Mouse (Mus musculus): ENCODE measurements at regions not wholly inside any gene's neighbourhood (a gene's known extent, or its start where the extent isn't known, plus 50 kb on each side); places are given as distances from the start of the nearest gene placed in this dataset.

DNA sequence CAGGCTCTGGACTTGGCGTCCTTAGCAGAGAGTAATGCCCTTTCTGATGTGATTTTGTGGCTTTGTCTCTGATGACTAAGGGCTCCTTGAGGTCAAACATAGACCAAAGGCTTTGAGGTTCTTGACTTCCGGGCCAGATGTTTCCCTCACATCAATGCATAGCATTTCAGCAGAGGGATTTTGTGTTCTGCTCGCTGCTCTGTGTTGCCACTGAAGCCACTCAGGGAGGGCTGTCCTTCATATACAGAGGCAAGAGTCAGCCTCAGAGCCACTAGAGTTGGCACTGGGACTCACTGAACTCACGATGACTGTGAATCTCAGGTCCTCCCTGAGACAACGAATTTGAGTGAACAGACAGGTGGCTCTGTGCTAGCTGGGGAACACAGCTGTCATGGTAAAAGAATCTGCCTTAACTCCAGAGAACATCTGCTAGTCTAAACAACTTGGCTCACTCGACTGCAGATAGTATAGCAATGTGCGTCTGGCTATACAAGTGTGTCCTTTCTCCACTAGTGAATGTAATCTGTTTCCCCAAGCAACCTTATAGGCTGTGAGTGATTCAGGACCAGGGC lies 74.3 kb downstream of the Gp2 start:
- WGBS: 83% methylated on average over 7 of the region's 7 CpGs
- Histone ChIP-seq H3K4me1 (ENCODE audit: control insufficient read depth, insufficient read depth, low read length) (no peaks in the 10 kb centered on the region), H3K4me3 (ENCODE audit: low read depth, low read length) (no peak overlapping the region), H3K27me3 (ENCODE audit: control insufficient read depth, insufficient read depth, low read length) (no peaks in the 10 kb centered on the region), H3K4me2 (no peak overlapping the region), H3K9ac (ENCODE audit: low read length) (no peak overlapping the region), H3K9me3 (ENCODE audit: control insufficient read depth, low read length) (no peaks in the 10 kb centered on the region), H3K27ac (ENCODE audit: low read depth, low read length) (no peak overlapping the region), H3K36me3 (ENCODE audit: control insufficient read depth, insufficient read depth, low read length) (no peaks in the 10 kb centered on the region)
- ATAC-seq (ENCODE audit: low FRiP score) (no peak), DNase-seq (ENCODE audit: low spot score, missing footprints) (no peak)

DNA sequence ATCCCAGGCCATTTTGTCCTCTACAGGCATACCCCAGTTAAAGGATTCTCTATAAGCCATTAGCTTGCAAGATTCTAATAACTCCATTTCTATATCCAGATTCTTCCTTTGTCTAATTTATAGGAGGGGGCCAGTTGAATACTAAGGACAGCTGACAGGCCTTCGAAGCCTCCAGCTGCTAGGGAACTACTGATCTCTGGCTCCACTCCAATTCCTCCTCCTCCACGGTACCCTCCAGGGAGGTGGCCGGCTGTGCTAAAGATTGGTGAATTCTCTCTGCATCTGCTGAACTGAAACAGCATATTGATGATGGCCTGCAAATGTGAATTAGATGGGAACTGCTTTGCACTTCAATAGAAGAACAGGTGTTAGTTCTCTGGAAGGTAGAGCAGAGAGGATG lies 79.2 kb downstream of the Gp2 start:
- H3K9ac ChIP-seq (ENCODE audit: low read length): no peak overlapping the region
- DNase-seq (ENCODE audit: low spot score, missing footprints) (no peak), ATAC-seq (ENCODE audit: low FRiP score) (no peak)
- no peak overlapping the region for H3K4me2 ChIP-seq
- H3K27me3 ChIP-seq (ENCODE audit: control insufficient read depth, insufficient read depth, low read length): no peaks in the 10 kb centered on the region
- H3K4me1 ChIP-seq (ENCODE audit: control insufficient read depth, insufficient read depth, low read length): no peaks in the 10 kb centered on the region
- no peak overlapping the region for H3K4me3 ChIP-seq (ENCODE audit: low read depth, low read length)
- H3K9me3 ChIP-seq (ENCODE audit: control insufficient read depth, low read length): no peaks in the 10 kb centered on the region
- WGBS: 51% methylated on average over 3 of the region's 3 CpGs
- no peak overlapping the region for H3K27ac ChIP-seq (ENCODE audit: low read depth, low read length)
- no peaks in the 10 kb centered on the region for H3K36me3 ChIP-seq (ENCODE audit: control insufficient read depth, insufficient read depth, low read length)

DNA sequence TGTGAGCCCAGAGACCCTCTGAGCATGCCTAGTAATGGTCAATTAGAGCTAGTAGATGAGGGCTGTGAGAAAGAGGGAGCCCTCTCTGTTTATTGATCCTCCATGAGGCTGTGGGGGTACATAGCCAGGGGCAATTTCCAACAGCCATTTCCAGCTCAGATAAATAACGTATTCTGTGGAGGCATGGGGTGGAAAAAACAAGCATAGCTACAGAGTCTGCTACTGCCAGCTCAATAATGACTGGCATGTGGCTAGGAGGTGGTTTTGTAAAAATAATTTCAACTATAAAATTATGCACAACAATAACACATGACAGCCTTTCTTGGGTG lies 94.9 kb downstream of the Gp2 start:
- WGBS: 70% methylated on average over 1 of the region's 1 CpGs
- H3K4me2 ChIP-seq: no peak overlapping the region

DNA sequence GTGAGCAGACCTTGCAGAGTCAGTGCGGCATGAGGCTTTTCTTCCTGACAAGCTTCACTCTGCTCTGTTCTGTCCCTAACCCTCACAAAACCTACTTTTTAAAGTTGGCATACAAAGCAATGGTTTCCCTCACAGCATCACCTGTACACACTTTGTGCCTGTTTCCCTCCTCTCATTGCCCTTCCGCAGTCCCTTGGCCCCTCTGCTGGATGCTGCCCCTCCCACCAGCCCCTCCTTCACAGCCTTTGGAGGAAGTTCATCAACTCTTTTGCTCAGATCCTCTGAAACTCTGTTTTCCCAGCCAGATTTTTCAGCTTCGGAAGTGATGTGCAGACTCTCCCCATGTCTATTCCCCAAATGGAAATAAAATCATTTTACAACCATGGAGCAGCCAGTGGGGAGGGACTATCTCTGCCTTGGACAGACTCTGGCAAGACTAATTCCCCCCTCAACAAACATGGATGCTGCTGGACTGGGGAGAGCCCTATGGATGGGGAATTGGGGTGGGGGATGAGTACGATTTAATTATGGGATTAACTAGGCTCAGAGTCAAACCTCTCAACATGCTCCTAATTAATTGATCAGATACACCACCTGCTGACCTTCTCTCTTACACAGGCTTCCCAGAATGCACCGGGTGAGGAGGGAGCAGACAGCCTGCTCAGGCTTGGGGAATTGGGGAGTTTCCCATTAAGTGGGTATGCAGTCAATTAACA lies 95.4 kb downstream of the Gp2 start:
- H3K4me2 ChIP-seq: no peak overlapping the region
- H3K27ac ChIP-seq (ENCODE audit: low read depth, low read length): no peak overlapping the region; the same call in 1 of the 2 replicates

More for the DNA sequence above, 94.9 kb downstream of the Gp2 start:
- Histone ChIP-seq H3K9ac (ENCODE audit: low read length) (no peak overlapping the region), H3K9me3 (ENCODE audit: control insufficient read depth, low read length) (no peaks in the 10 kb centered on the region), H3K27me3 (ENCODE audit: control insufficient read depth, insufficient read depth, low read length) (no peaks in the 10 kb centered on the region), H3K4me1 (ENCODE audit: control insufficient read depth, insufficient read depth, low read length) (no peaks in the 10 kb centered on the region), H3K36me3 (ENCODE audit: control insufficient read depth, insufficient read depth, low read length) (no peaks in the 10 kb centered on the region), H3K27ac (ENCODE audit: low read depth, low read length) (no peak overlapping the region), H3K4me3 (ENCODE audit: low read depth, low read length) (no peak overlapping the region)
- ATAC-seq (ENCODE audit: low FRiP score): no peak
- no peak for DNase-seq (ENCODE audit: low spot score, missing footprints)

DNA sequence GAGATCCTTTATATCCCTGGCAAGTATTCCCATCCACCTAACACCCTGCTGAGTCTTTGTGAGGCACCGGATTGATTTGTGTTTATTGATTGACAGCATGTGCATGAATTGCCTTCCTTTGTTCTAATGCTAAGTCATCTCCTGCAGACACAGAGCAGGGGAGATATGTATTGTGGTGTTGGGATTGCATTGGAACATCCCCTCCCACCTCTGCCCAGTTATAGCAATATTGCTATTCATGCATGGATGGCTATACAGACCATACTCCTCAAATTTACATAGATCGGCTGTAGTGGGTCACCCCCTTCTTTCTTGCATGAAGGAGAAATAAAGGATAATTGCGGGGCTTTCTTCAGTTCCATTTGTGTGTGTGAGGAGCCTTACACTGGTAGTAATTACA lies 101.7 kb downstream of the Gp2 start:
- Histone ChIP-seq H3K27ac (ENCODE audit: low read depth, low read length) (no peak overlapping the region), H3K4me1 (ENCODE audit: control insufficient read depth, insufficient read depth, low read length) (no peaks in the 10 kb centered on the region)

More for the DNA sequence above, 95.4 kb downstream of the Gp2 start:
- no peaks in the 10 kb centered on the region for H3K27me3 ChIP-seq (ENCODE audit: control insufficient read depth, insufficient read depth, low read length)
- H3K36me3 ChIP-seq (ENCODE audit: control insufficient read depth, insufficient read depth, low read length): no peaks in the 10 kb centered on the region
- 39% methylated on average over 5 of the region's 5 CpGs for WGBS
- H3K4me1 ChIP-seq (ENCODE audit: control insufficient read depth, insufficient read depth, low read length): no peaks in the 10 kb centered on the region
- ATAC-seq (ENCODE audit: low FRiP score): peak; percentile 91
- H3K4me3 ChIP-seq (ENCODE audit: low read depth, low read length): no peak overlapping the region
- H3K9me3 ChIP-seq (ENCODE audit: control insufficient read depth, low read length): no peaks in the 10 kb centered on the region
- DNase-seq (ENCODE audit: low spot score, missing footprints): no peak
- no peak overlapping the region for H3K9ac ChIP-seq (ENCODE audit: low read length)

DNA sequence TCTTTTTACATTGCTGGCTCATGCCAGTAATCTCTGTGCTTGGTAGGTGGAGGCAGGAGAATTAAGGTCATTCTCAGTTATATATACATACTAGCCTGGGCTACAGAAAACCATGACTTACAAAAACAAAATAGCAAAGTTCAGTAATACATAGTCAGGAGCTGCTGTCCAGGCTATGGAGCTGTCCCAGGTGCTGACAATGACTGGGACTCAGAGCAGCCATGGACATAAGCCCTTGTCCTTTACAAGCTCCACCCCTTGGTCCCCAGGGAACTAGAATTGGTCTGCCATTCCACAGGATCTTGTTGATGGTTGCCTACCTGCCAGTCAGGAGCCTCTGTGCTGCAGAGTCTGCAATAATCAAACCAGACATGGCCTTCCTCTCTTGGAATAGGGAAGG lies 102.8 kb downstream of the Gp2 start:
- DNase-seq (ENCODE audit: low spot score, missing footprints) (peak; percentile 92), ATAC-seq (ENCODE audit: low FRiP score) (no peak)
- Histone ChIP-seq H3K9ac (ENCODE audit: low read length) (no peak overlapping the region), H3K36me3 (ENCODE audit: control insufficient read depth, insufficient read depth, low read length) (no peaks in the 10 kb centered on the region), H3K4me2 (no peak overlapping the region), H3K27me3 (ENCODE audit: control insufficient read depth, insufficient read depth, low read length) (no peaks in the 10 kb centered on the region), H3K9me3 (ENCODE audit: control insufficient read depth, low read length) (no peaks in the 10 kb centered on the region), H3K27ac (ENCODE audit: low read depth, low read length) (no peak overlapping the region), H3K4me3 (ENCODE audit: low read depth, low read length) (no peak overlapping the region), H3K4me1 (ENCODE audit: control insufficient read depth, insufficient read depth, low read length) (no peaks in the 10 kb centered on the region)

More for the DNA sequence above, 101.7 kb downstream of the Gp2 start:
- Histone ChIP-seq H3K9ac (ENCODE audit: low read length) (no peak overlapping the region), H3K36me3 (ENCODE audit: control insufficient read depth, insufficient read depth, low read length) (no peaks in the 10 kb centered on the region), H3K9me3 (ENCODE audit: control insufficient read depth, low read length) (no peaks in the 10 kb centered on the region), H3K4me3 (ENCODE audit: low read depth, low read length) (no peak overlapping the region), H3K27me3 (ENCODE audit: control insufficient read depth, insufficient read depth, low read length) (no peaks in the 10 kb centered on the region), H3K4me2 (no peak overlapping the region)
- DNase-seq (ENCODE audit: low spot score, missing footprints) (no peak), ATAC-seq (ENCODE audit: low FRiP score) (no peak)
- 79% methylated on average over 3 of the region's 3 CpGs for WGBS

DNA sequence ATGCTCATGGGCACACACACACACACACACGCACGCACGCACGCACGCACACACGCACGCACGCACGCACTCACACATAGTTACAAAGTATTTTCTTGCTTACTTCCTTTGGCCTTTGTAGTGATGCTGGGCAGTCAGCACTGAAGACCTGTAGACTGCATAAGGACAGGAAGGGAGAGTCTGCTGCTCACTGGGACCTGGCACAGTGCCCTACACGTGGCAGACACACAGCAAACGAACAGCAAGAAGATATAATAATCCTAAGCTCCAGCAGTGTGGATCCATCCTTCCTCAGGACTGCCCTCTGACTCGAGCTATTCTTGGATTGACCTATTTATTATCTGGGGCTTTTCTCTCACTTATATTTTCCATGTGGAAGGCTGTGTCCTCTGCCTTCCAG lies 106.5 kb downstream of the Gp2 start:
- Histone ChIP-seq H3K9ac (ENCODE audit: low read length) (no peak overlapping the region), H3K4me3 (ENCODE audit: low read depth, low read length) (no peak overlapping the region), H3K4me2 (no peak overlapping the region), H3K27ac (ENCODE audit: low read depth, low read length) (no peak overlapping the region), H3K27me3 (ENCODE audit: control insufficient read depth, insufficient read depth, low read length) (no peaks in the 10 kb centered on the region), H3K36me3 (ENCODE audit: control insufficient read depth, insufficient read depth, low read length) (no peaks in the 10 kb centered on the region), H3K9me3 (ENCODE audit: control insufficient read depth, low read length) (no peaks in the 10 kb centered on the region), H3K4me1 (ENCODE audit: control insufficient read depth, insufficient read depth, low read length) (no peaks in the 10 kb centered on the region)
- ATAC-seq (ENCODE audit: low FRiP score) (no peak), DNase-seq (ENCODE audit: low spot score, missing footprints) (no peak)
- WGBS: 87% methylated on average over 12 of the region's 12 CpGs

DNA sequence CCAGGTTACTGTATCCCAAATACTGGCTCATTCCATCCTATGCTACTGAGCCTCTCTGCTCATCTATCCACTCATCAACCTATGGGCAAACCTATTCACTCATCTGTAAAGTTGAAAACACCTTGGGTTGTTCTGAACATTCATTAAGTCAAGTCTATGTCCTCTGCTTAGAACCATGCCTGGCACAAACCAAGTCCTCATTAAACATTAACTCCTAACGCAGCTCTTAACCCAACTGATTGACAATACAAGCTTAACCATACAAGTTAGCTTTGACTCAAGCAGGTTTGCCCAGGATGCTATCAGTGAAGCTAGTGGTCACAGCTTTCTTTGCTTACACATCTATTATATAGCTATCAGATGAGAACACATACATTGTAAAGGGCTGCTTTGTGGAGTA lies 108.4 kb downstream of the Gp2 start:
- Histone ChIP-seq H3K27ac (ENCODE audit: low read depth, low read length) (no peak overlapping the region), H3K36me3 (ENCODE audit: control insufficient read depth, insufficient read depth, low read length) (no peaks in the 10 kb centered on the region), H3K27me3 (ENCODE audit: control insufficient read depth, insufficient read depth, low read length) (no peaks in the 10 kb centered on the region), H3K9ac (ENCODE audit: low read length) (no peak overlapping the region), H3K4me2 (no peak overlapping the region), H3K4me3 (ENCODE audit: low read depth, low read length) (no peak overlapping the region), H3K9me3 (ENCODE audit: control insufficient read depth, low read length) (no peaks in the 10 kb centered on the region), H3K4me1 (ENCODE audit: control insufficient read depth, insufficient read depth, low read length) (no peaks in the 10 kb centered on the region)
- DNase-seq (ENCODE audit: low spot score, missing footprints) (no peak), ATAC-seq (ENCODE audit: low FRiP score) (no peak)
- 91% methylated on average over 1 of the region's 1 CpGs for WGBS

DNA sequence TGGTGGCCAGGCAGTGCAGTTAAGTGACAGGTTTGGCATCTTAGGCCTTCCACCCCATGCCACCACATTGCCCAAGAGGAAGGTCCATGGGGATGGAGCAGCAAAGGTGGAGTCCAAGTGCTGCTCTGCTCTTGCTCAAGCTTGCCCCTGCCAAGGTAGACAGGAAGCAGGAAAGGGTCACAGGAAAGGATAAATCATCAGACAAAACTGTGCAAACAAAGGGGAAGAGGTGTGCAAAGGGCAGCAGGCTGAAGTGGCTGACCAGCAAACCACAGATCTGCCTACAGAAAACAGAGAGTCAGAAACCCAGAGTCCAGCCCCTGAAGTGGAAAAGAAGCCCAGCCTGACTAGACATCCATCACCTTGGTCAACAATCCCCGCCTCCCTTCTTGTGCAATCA lies 115.7 kb downstream of the Gp2 start:
- WGBS: 79% methylated on average over 1 of the region's 1 CpGs
- Histone ChIP-seq H3K27ac (ENCODE audit: low read depth, low read length) (no peak overlapping the region), H3K4me1 (ENCODE audit: control insufficient read depth, insufficient read depth, low read length) (no peaks in the 10 kb centered on the region), H3K27me3 (ENCODE audit: control insufficient read depth, insufficient read depth, low read length) (no peaks in the 10 kb centered on the region), H3K9ac (ENCODE audit: low read length) (no peak overlapping the region), H3K4me2 (no peak overlapping the region), H3K4me3 (ENCODE audit: low read depth, low read length) (no peak overlapping the region), H3K9me3 (ENCODE audit: control insufficient read depth, low read length) (no peaks in the 10 kb centered on the region), H3K36me3 (ENCODE audit: control insufficient read depth, insufficient read depth, low read length) (no peaks in the 10 kb centered on the region)
- ATAC-seq (ENCODE audit: low FRiP score) (no peak), DNase-seq (ENCODE audit: low spot score, missing footprints) (no peak)

All from midbrain, embryonic 11.5 days (tissue).